Mouse (Mus musculus) lung, postnatal 4 days (tissue): ENCODE data around the gene Fam170b.
A peak's percentile ranks its signal among the peaks of the same experiment; 100 is the strongest.

Experiments
- DNase-seq, 2 experiments: peaks; one replicate each; pipeline ENCODE4 v3.0.0; 2021

Fam170b gene

DNA sequence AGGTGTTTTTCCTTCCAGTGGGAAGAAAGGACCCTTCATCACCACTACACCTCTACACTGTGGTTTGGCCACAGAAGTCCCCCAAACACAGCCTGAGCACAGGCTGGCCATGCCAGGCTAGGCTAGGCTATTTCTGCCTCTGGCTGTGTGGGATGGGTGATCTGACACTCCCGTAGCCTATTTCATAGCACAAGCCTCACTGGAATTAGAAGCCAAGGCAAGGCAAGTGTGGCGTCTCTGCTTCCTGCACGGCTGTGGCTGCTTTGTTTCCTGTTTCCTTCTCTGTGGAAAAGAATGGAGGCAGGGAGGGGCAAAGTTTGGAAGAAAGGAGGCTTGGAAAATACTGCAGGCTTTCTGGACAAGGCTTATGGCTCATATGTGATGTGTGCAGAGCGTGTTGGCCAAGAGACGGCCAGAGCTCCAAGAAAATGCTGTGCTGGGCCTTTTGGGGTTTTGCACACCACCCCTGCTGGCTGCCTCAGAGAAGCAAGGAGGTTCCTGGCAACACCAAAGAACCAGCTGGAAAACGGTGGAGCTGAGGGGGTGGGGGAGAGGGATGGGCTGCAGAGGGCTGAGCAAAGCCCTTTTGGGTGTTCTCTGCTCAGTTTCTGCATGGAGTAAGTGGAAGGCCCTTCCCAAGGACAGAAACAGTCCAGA lies 5.6 kb upstream of the Fam170b start:
- DNase-seq = peak; percentile 51 to 84

- no peak for DNase-seq
These were observed 1.4 kb downstream of the Fam170b start for GRCm38 (mm10) chr14:32835181-32835580.

- no peak for DNase-seq
These were observed 1.8 kb downstream of the Fam170b start for GRCm38 (mm10) chr14:32835596-32835995.

DNA sequence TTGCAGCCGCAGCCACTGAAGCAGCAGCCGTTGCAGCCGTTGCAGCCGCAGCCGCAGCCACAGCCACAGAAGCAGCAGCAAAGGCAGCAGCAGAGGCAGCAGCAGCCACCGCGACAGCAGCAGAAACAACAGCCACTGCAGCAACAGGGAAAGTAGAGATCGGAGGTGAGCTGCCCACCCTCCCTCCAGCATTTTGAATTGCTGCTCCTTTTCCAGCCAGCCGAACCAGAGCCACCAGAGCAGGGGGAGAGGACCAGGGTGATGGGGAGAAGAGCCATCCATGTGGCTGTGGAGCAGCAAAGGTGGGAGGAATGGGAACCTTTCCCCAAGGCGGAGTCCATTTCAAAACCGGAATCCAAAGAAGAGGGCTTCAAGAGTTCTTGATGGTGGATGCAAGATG lies 2.4 kb downstream of the Fam170b start:
- no peak for DNase-seq

DNA sequence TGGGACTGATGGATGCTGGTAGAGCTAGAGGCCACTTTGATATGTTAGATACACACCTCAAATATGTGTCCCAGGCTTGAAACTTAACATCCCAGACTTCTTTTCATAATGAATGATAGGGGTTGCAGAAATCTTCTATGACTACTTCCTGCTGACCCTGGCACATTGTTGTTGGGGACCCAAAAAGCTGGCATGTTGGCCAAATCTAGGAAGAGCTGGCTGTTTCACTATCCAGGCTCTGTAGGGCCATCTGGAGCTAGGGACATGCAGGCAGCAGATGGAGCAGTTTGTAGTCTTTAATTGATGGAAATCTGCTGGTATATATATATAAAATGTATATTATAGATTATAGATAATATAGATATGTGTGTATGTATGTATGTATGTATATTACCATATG lies 8.3 kb downstream of the Fam170b start:
- DNase-seq = no peak

GRCm38 (mm10) chr14:32854059-32854458 lies 20.3 kb downstream of the Fam170b start:
- no peak for DNase-seq

DNA sequence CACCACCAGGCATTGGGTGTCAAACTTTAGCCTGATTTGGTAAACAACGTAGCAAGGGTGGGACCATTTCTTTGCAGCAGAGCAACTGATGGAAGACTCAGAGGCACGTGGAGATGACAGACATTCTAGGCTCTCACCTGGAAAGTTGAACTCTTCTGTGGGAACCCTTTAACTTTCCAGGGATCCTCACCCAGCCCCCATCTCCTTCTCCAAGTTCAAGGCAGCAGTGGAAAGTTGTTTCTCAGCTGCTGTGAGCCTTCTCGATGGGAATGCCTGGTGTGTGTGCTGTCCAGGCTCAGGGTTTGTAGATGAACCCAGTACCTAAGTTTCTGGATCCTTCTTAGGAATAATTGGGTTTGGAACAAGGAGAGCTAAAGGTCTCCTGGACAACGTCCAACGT lies 22.5 kb downstream of the Fam170b start:
- no peak for DNase-seq

DNA sequence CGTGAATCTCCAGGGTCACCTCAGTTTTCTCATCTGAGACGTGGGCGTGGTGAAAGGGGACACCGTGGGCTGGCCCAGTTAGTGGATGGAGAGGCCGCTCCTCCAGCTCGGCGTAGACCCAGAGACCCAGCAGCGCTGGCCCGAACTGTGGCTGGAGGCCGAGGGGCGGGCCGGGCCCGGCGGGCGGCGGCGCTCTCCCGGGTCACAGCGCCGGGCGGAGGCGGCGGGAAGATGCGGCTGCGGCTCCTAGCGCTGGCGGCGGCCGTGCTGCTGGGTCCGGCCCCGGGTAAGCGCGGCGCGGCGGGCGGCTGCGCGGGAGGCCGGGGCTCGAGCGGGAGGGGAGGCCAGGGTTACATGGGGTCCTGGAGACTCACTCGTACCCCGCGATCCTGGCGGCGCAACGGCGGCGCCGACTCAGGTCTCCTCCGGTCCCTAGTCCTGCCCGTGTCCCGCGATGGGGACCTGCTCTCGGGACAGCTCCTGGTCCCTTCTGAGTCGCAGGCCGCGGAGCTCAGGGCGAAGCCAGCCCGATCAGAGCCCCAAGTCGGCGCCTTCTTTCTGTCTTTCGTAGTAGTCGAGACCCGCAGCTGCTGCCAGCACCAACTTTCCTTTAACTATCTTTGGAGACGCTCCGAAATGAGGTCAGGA lies 23.0 kb downstream of the Fam170b start, which contains the start of gene Vstm4:
Vstm4 (plus strand) TSS at position 76 of the 648 bp plus-strand sequence.
- peak; percentile 73 to 87 for DNase-seq

GRCm38 (mm10) chr14:32858361-32858760 lies 24.6 kb downstream of the Fam170b start:
- no peak for DNase-seq

- DNase-seq = no peak
These were observed 25.3 kb downstream of the Fam170b start for GRCm38 (mm10) chr14:32858941-32859510.

- peak in 1 of 2 experiments; percentile 38 for DNase-seq
These were observed 26.2 kb downstream of the Fam170b start for GRCm38 (mm10) chr14:32859831-32860569.

GRCm38 (mm10) chr14:32861149-32861581 lies 27.4 kb downstream of the Fam170b start:
- DNase-seq = peak; percentile 48 to 85

- no peak for DNase-seq
These were observed 27.9 kb downstream of the Fam170b start for GRCm38 (mm10) chr14:32861656-32862055.

GRCm38 (mm10) chr14:32865331-32865730 lies 31.6 kb downstream of the Fam170b start:
- no peak for DNase-seq

GRCm38 (mm10) chr14:32871963-32872362 lies 38.2 kb downstream of the Fam170b start:
- DNase-seq = no peak

DNA sequence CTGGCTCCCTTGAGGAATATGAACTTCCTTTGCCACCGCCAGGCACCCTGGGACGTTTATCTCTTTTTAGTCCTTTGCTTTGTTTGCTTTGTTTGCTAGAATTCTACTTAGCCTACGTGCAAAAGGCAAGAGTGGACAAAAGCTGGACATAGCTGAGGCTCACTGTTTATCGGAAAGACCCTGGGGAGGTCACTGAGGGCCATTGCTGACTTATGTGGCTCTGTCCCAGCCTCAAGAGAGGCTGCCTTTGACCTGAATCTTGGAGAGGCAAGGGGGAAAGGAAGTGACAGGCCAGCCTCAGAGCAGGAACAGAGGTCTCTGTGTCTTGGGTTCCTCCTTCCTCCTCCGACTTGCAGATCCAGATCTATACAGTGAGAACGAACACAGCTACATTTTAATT lies 43.8 kb downstream of the Fam170b start:
- no peak for DNase-seq

- no peak for DNase-seq
These were observed 46.6 kb downstream of the Fam170b start for GRCm38 (mm10) chr14:32880332-32880731.

GRCm38 (mm10) chr14:32881693-32882092 lies 47.9 kb downstream of the Fam170b start:
- DNase-seq = peak in 1 of 2 experiments; percentile 29
